Mouse (Mus musculus): Measurements from ENCODE around the gene Ccdc88c.

Gene Ccdc88c

DNA sequence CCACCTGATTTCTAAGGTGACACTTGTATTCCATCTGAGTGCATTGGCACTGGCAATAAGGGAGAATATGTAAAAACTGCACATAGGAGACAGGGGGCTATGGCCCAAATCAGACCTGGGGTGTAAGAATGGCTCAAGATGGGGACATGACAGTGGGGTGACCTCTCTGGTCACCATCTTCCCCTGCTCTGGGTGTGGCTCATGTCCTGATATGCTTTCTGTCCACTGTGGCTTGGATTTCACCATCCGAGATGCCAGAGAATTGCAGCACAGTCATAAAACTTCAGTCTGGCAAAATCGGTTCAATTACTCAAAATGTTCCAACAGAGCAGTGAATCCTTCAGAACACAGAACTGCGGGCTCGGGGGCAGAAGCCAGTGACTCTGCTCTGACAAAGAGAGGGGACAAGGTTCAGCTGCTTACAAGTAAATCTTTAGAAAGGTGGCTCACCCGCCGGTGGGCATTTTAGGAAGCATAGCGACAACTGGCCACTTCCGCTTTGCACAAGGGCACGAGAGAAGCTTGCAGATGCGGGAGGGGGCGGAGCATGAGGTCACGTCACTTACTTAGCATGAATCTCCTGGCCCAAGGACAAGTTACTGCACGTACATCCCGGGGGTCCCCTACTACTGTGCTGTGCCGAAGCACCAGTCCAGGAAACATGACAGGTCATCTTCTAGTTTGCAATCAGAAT, 104.1 kb downstream of the Ccdc88c start:
- no peak for DNase-seq

GRCm38 (mm10) chr12:100910731-100911130, 118.1 kb downstream of the Ccdc88c start:
- no peak for DNase-seq

GRCm38 (mm10) chr12:100909765-100910164, 119.1 kb downstream of the Ccdc88c start:
- no peak for DNase-seq

DNA sequence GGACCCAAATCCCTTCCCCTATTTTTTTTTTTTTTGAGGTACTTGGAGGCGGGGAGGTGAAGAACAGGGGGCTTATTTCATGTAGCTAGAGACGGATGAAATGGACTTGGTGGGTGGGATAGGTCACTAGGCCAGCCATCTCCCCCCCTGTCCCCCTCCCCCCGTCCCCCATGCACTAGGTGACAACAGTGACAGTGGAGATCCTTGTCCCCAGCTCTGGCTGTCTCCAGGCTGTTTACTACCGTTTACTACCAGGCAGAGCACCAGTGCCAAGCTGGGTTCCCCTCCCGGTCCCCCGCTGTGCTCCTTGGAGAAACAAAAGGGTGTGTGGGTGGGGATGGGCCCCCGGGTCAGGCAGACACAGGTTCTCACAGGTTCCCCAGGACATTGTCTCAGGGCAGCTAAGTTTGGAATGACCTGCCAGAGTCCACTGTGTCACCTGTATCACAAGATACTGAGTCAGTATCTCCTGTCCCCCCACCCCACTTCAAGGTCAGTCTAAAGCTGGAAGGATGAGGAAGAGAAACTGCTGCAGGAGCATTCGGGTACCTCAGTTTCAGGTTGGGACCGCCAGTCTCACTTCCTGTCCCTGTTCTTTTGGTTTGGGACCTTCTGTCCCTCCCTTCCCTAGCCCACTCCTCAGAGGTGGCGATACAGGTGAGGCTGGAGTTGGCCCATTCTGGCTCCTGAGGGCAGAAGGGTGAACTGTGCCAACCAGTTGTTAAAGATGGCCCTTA, 120.4 kb downstream of the Ccdc88c start:
- DNase-seq = no peak

DNA sequence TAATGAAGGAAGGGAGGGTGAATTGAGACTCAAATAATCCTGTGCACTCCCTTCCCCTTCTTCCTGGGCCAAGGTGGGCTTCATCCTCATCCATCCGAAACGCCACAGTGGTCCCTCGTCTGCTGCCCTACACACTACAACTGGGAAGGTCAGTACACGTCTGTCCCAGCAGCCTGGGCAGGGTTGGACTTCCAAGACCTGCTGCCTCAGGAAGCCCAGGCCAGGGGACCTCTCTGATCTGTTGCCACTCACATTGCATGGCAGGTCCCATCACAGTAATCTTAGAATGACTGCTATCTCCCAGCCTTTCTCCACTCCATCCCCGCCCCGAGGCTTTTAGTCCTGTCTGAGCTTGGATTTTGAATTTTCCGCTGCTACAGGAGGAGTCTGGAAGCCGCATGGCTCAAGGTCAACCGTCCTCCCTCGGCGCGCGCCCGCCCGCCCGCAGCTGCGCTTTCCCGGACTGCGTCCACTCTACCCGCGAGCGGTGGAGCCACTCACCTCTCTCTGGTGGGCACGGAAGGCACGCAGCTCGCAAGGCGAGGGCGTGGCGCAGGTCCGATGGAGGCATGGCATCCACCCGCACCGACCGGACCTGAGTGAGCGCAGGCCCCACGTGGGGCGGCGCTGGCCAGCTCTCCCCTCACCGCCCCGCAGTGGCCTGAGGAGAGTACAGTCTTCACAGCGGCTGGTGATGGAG, 121.1 kb downstream of the Ccdc88c start, which contains the start of gene Gpr68:
Gene Gpr68, minus strand, starts transcription at position 601 of the 700 bp plus-strand sequence.
- no peak for DNase-seq

DNA sequence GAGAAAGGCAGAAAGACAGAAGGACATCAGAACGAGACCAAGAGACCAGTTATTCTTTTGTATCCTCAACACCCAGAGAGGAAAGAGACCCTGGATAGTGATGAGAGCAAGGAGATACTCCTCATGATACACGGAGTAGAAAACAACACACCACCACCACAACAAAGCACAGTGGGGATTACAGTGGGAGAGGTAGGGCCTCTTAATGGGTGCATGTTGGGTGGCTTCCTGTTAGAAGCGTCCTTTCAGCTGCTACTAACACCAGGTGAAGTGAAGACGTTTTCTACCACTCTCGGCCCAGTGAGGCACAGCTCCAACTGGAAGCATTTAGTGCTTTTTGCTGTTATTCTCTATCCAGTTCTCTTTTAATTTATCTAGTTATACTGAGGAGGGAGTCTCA, 122.0 kb downstream of the Ccdc88c start:
- peak; percentile 30 for DNase-seq

DNA sequence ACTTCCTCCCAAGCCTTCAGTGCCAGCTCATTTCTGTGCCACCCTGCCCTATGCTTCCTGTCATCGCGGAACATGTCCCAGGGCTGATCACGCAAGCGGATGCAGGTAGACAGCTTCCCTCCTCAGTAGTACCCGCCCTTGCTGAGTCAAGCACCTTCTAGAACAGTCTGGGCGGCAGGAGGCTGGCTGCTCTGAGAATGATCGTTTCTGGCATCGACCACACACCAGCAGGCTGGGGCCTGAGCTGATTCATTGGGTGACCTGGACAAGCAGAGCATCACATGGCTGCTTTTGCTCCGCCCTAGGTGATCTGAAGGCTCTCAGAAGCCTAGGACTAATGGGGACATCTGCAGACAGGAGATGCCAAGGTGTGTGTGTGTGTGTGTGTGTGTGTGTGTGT, 125.1 kb downstream of the Ccdc88c start:
- peak; percentile 68 for DNase-seq

GRCm38 (mm10) chr12:100901386-100901785, 127.5 kb downstream of the Ccdc88c start:
- no peak for DNase-seq

DNA sequence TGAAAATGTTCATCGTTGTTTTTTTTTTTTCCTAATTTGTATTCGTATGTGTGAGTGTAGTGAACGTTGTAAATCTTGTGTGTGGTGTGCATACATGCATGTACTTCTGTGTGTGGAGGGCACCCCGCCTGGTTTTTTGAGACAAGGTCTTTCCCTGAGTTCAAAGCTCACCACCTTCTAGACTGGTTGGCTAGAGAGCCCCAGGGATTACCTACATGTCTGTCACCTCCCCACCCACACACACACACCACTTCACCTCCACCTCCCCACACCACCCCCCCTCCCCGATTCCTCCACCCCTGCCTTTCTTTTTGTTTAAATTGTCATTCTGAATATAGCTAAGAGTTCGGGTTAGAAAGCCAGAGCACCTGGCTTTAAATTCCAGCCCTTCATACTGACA, 128.0 kb downstream of the Ccdc88c start:
- DNase-seq = no peak

GRCm38 (mm10) chr12:100899111-100899640, 129.7 kb downstream of the Ccdc88c start:
- DNase-seq = peak; percentile 27

GRCm38 (mm10) chr12:100897736-100898650, 130.9 kb downstream of the Ccdc88c start:
- no peak for DNase-seq

DNA sequence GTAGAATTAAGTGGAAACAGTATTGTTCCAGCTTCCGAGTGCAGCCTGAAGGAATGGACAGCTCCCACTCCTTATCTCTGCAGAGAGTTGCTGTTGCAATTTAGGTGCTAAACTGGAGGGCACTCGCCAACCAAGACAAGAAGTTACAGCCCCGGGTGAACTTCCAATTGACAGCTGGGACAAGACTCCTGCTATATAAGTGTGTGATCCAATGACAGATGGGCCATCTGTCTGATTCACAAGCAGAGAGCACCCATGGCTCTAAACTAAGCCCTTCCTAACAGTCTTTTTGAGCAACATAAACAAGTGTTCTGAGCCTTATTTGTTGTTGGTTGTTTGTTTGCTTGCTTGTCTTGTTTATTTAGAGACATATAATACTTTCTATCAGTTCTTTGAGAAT, 132.2 kb downstream of the Ccdc88c start:
- DNase-seq = no peak

DNA sequence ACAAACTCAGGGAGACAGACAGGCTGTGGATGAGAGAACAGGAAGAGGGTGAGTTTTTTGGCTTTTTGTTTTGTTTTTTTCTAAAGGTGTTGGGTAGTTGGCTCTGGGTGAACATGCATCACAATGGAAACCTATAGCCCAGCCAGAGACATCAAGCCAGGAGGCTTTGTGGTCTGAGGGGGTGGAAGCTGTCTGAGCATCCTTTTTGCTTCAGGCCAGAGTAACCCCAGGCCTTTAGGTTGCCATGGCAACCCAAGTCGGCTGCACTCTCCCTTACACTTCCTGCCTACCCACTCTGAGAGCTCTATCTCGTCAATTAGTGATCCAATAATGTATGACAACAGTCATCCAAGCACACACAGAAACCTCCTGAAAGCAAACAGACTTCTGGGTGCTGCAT, 133.4 kb downstream of the Ccdc88c start:
- peak; percentile 27 for DNase-seq

DNA sequence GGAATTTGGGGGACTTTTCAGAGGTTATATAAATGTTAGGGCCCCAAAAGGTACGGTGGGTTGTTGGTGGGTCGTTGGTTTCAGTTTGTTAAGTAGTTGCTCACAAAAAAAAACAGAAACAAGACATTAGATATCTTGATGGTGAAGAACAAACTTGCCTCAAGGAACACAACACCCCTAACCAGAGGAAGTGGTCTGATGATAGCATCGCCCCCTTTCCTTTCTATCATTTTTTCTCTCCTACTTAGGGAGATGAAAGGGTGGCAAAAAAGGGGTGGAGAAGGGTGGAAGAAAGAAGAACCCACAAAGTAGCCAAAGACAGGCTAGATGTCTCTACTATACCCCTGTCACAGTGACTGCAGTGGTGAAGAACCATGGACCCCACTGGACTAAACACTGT, 138.3 kb downstream of the Ccdc88c start:
- no peak for DNase-seq

DNA sequence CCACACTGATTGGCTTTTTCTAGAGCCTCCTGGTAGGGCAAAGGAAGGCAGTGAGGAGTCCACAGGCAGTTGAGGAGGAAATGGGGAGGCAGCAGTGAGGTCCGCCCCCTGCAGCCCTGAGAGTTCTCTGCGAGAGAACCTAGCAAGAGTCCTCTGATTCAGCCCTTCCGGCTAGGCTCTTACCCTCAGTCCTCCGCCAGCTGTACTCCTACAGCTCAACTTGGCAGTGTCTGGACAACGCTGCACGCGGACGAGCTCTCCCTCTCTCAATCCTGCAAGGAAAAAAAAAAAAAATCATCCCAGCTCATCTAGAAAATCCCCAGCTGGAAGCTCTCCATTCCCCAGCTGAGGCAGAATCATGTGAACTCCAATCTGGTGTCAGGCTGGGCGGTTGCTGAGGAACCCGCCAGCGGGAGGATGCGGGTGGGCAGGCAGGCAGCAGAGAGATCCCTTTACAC, 141.0 kb downstream of the Ccdc88c start:
- peak; percentile 48 for DNase-seq

GRCm38 (mm10) chr12:100886877-100887276, 142.0 kb downstream of the Ccdc88c start:
- DNase-seq = no peak

DNA sequence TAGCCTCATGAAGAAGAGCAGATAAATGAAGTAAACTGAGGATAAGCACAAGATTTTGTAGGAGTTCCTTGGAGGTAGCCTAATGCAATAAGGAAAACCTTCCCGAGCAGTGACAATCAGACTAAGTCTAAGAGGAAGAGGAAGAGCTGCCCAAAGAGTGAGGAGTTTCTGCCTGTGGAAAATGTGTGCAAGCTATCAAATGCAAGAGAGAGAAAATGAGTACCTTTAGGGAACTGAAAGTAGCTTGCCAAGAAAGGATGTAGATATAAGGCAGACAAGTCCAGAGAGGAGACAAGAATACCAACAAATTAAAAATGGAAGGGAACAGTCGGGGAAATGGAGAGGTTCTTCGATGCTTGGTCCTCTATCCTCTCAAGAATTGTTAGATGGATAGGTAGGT, 143.3 kb downstream of the Ccdc88c start:
- no peak for DNase-seq

DNA sequence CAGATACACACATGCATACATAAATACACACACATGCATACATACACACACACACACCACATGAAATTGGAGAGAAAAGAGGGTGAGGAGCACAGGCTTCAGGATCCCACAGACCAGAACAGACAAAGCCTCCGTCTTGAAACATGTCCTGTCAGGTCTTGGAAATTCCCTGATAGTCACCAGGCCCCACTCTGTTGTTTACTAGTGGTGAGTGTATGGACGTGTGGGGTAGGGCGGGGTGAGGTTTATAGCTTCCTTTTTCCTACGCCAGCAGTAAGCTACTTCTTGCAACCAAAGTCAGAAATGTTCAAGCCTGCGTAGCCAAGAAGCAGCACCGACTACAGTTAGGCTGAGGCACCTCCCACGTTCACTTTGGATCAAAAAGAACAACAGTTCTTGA, 145.7 kb downstream of the Ccdc88c start:
- DNase-seq = no peak

DNA sequence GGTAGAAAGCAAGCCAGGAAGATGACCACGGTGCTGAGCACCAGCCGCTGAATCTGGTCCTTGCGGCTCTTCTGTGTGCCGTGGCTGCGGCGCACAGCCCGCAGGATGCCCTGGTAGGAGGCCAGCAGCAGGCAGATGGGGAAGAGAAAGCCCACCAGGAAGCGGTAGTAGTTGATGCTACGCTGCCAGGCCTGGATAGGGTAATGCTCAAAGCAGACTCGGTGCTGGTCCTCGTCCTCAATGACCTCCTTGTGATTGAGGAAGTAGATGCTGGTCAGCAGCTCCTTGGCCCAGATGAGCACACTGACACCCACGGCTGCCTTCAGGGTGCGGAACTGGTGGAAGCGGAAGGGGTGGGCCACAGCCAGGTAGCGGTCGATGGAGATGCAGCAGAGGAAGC, 150.3 kb downstream of the Ccdc88c start:
- DNase-seq = no peak

- DNase-seq = no peak
Measured at GRCm38 (mm10) chr12:100877936-100878335, 150.9 kb downstream of the Ccdc88c start.

DNA sequence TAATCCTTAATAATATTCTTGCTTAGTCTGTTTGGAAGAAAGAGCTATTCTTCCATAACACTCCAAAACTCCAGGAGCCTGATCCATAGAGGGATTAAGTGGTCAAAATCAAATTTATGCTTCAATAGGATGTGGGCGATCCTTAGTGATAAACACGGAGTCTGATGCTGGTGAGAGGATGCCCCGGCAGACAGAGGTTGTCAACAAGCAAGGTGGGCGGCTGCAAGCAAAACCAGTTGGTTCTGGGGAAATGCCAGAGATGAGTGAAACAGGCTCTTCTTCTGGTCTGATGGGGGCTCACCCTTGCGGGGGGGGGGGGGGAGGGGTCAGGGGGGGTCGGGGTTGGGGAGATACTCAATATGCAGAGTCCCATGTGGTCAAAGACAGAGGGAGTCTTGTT, 152.9 kb downstream of the Ccdc88c start:
- no peak for DNase-seq

DNA sequence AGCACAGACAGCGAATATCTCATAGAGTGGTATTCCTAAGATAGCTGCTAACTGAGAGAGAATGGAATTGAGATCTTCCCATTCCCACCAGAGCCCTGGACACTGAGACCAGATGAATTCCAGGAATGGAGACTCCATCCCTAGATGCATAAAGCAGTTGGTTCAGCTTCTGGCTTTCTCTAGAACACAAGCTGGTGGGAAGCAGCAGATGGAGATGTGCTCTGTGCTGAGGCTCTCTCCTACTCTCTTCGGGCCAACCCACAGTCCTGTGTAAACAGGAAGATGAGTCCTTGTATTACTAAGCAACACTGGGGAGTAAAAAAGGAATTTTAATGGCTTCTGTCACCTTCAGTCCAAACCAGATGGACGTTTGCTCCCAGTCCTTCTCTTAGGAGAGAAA, 153.3 kb downstream of the Ccdc88c start:
- DNase-seq = no peak

Measured in thymus, postnatal 25 days (tissue).